Mouse (Mus musculus) testis, adult 2 months (tissue): ENCODE measurements around the gene Myocos.

Source experiments
- CTCF ChIP-seq: fragments of 200-500 bp; IDR thresholded peaks from 2 replicates; pipeline ENCODE4 v1.5.1; 2012; ENCODE audit warnings: low read depth, mild to moderate bottlenecking, inconsistent platforms, low read length, moderate library complexity; ENCODE audit not compliant: control insufficient read depth, insufficient read depth, insufficient replicate concordance
- POLR2A ChIP-seq: fragments of 200-500 bp; IDR thresholded peaks from 2 replicates; pipeline ENCODE4 v1.6.1; 2012; ENCODE audit warnings: low read depth, mild to moderate bottlenecking, inconsistent platforms, low read length, moderate library complexity; ENCODE audit not compliant: control insufficient read depth

- TF ChIP-seq POLR2A (no peak), CTCF (no peak)
These were observed 42.5 kb upstream of the Myocos start for GRCm38 (mm10) chr1:162700389-162701066.
